Mouse (Mus musculus) spleen, adult 18-20 months (tissue): ENCODE measurements at regions not wholly inside any gene's neighbourhood (a gene's known extent, or its start where the extent isn't known, plus 50 kb on each side); places are given as distances from the start of the nearest gene placed in this dataset.
"Not testable (repeated sequence)": the region's sequence is repeated elsewhere in the genome, so short reads cannot be mapped to it uniquely, and the experiment has no call there.

ENCODE experiments used
- DNase-seq, 2 experiments: peaks; one replicate each; pipeline ENCODE4 v3.0.0; 2022; ENCODE audit warnings: mixed read lengths in 2 of 2

- no peak for DNase-seq
These were observed 68.6 kb upstream of the Creb1 start for GRCm38 (mm10) chr1:64463715-64464290.

- not testable (repeated sequence) for DNase-seq
These were observed 70.8 kb upstream of the Creb1 start for GRCm38 (mm10) chr1:64461616-64462015.

- no peak for DNase-seq
These were observed 74.6 kb upstream of the Creb1 start for GRCm38 (mm10) chr1:64457872-64458271.

GRCm38 (mm10) chr1:64449141-64449540 is 83.3 kb upstream of the Creb1 start:
- DNase-seq = no peak

- peak in 1 of 2 experiments; percentile 46 for DNase-seq
These were observed 84.4 kb upstream of the Creb1 start for GRCm38 (mm10) chr1:64448090-64448489.

- no peak for DNase-seq
These were observed 86.0 kb upstream of the Creb1 start for GRCm38 (mm10) chr1:64446492-64446891.

GRCm38 (mm10) chr1:64445919-64446318 is 86.5 kb upstream of the Creb1 start:
- peak; percentile 19 to 58 for DNase-seq

GRCm38 (mm10) chr1:64443436-64443835 is 89.0 kb upstream of the Creb1 start:
- no peak for DNase-seq

- DNase-seq = no peak
These were observed 90.1 kb upstream of the Creb1 start for GRCm38 (mm10) chr1:64442179-64442874.

GRCm38 (mm10) chr1:64423256-64423655 is 109.2 kb upstream of the Creb1 start:
- DNase-seq = no peak

GRCm38 (mm10) chr1:64418567-64418966 is 113.9 kb upstream of the Creb1 start:
- no peak for DNase-seq

- no peak for DNase-seq
These were observed 116.5 kb upstream of the Creb1 start for GRCm38 (mm10) chr1:64415906-64416305.

- no peak for DNase-seq
These were observed 119.3 kb upstream of the Creb1 start for GRCm38 (mm10) chr1:64413181-64413560.

- no peak for DNase-seq
These were observed 119.8 kb upstream of the Creb1 start for GRCm38 (mm10) chr1:64412481-64413180.

- no peak for DNase-seq
These were observed 120.5 kb upstream of the Creb1 start for GRCm38 (mm10) chr1:64411851-64412480.

GRCm38 (mm10) chr1:64408807-64409582 is 123.5 kb upstream of the Creb1 start:
- DNase-seq = no peak

- no peak for DNase-seq
These were observed 140.9 kb upstream of the Creb1 start for GRCm38 (mm10) chr1:64391525-64391924.

GRCm38 (mm10) chr1:64381264-64381663 is 151.2 kb upstream of the Creb1 start:
- no peak for DNase-seq

- not testable (repeated sequence) for DNase-seq
These were observed 156.0 kb upstream of the Creb1 start for GRCm38 (mm10) chr1:64376426-64376825.

GRCm38 (mm10) chr1:64374286-64375071 is 158.0 kb upstream of the Creb1 start:
- DNase-seq = no peak

- DNase-seq = no peak
These were observed 168.3 kb upstream of the Creb1 start for GRCm38 (mm10) chr1:64364095-64364494.
